Mouse (Mus musculus) duodenum, adult 2 months (tissue): Measurements from ENCODE around the gene Olfr460. TPM values are rescaled to one million over a fixed set of nuclear protein-coding genes. Genes with fewer than 3 reads are reported as not detected.

Experiments
- polyA plus RNA-seq: library from polyadenylated mRNA; depleted of rRNA; stranded (reverse); fragments of >200 nt; gene quantifications from 2 replicates; pipeline ENCODE4 v1.2.3, GENCODE M21; 2012; ENCODE audit warnings: low replicate concordance; rRNA removed

Olfr460 gene
- not detected in 2 replicates for polyA plus RNA-seq

DNA sequence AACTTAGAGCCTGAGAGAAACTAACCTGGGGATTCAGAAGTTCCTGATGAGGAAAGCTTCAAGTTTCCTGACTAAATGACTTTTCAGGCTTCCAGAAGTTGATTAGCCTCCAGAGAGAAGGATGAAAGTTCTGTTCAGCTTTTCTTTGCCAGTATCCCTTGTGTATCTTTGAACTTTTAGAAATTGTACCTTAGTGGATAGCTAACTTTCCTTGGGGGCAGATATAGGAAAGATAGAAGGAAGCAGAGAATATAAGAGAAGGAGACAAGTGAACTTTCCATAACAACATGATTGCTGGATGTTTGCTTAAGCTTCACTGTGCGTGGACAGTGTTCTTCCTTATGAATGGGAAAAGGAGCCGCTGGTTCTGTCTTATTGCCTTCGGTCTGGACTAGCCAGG, at the start of gene Olfr460:
Gene Olfr460 (plus strand): TSS at position 301 of the 400 bp plus-strand sequence.

DNA sequence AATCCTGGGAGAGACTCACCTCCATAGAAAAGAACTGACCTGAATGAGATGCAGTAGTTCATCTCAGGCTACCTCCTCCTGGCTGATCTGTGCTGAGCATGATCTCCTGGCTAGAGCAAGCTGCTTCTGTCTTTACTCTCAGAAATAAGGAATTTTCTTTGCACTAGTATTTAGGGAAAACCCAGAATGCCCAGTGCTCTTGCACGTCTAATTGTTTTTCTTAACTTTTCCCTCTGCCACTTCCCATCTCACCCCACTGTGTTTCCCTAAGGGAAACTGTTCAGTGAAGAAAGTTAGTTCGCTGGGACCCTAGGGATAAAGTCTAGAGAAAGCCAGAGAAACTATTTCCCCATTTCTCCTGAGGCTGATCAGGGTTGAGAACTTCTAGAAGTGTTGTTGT, 14.3 kb upstream of the Olfr460 start, which contains the start of gene Olfr461:
Gene Olfr461 (minus strand): TSS at position 101 of the 400 bp plus-strand sequence.

DNA sequence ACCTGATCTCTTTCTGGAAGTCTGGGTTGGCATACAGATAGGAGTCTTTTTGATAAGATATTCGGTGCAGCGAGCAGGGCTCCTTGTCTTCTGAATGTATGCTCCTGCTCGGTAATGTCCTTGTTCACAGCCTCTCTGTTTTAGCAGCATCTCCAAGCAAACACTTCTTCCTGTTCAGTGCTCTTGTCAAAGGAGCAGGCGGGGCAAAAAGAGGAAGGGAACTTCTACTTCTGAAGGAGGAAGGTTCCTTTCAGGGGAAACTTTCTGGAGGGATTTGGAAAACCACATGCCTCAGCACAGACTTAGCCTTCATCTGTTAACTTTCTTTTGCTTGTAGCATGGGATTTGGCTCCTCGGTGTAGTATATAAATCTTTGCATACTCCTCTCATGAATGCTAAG, 16.4 kb downstream of the Olfr460 start, which contains the start of gene Clec5a:
Gene Clec5a (minus strand): TSS at position 177 of the 400 bp plus-strand sequence.

DNA sequence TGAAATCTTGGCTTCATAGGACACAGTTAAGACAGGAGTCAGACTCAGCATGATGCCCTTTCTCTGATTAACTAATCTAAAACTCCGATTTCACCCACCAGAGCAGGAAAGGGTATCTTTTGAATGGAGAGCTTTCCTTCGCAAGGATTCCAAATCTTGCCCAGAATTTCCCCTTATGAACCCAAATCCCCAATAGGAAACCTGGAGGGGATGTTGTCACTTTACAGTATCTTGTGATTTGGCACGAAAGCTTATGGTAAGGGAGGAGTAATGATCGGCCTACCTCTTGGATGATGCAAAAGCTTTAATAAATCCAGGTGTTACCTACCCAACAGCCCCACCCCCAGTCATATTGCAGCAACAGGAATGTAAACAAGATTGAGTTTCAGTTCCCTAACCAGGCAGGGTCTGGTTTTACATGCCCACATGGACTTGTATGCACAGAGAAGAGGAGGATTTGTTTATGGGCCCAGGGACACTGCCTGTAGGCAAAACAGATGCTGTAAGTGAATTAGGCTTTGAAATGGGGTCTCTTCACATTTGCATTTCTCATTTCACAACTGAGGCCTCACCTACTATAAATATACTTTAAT, 44.1 kb downstream of the Olfr460 start, which contains the start of gene Tas2r138:
Gene Tas2r138 (minus strand): TSS at position 51 of the 593 bp plus-strand sequence.

Other genes with a start within 250 kb of the Olfr460 start
- gene Agk, start 244.3 kb upstream of the Olfr460 start, polyA plus RNA-seq: 2.9 and 3.8 TPM in 2 replicates
- 3.1 and 3.7 TPM in 2 replicates for gene E330009J07Rik, start 133.4 kb upstream of the Olfr460 start, polyA plus RNA-seq
- gene Wee2, start 130.4 kb upstream of the Olfr460 start, polyA plus RNA-seq: not detected in 2 replicates
- 3.0 and 3.9 TPM in 2 replicates for gene Ssbp1, start 98.1 kb upstream of the Olfr460 start, polyA plus RNA-seq
- not detected in 2 replicates for gene Tas2r137, start 78.3 kb upstream of the Olfr460 start, polyA plus RNA-seq
- not detected in 2 replicates for gene Tas2r108, start 76.0 kb upstream of the Olfr460 start, polyA plus RNA-seq
- gene Prss37, start 50.0 kb upstream of the Olfr460 start, polyA plus RNA-seq: not detected in 2 replicates
- gene Olfr461, start 14.4 kb upstream of the Olfr460 start, polyA plus RNA-seq: not detected in 2 replicates
- not detected in 2 replicates for gene Clec5a, start 16.3 kb downstream of the Olfr460 start, polyA plus RNA-seq
- not detected in 2 replicates for gene Tas2r138, start 43.8 kb downstream of the Olfr460 start, polyA plus RNA-seq
- gene Mgam, start 59.3 kb downstream of the Olfr460 start, polyA plus RNA-seq: 178 and 242 TPM in 2 replicates